Mouse (Mus musculus) kidney, adult 8-10 months (tissue): ENCODE measurements at regions not wholly inside any gene's neighbourhood (a gene's known extent, or its start where the extent isn't known, plus 50 kb on each side); places are given as distances from the start of the nearest gene placed in this dataset.
A peak's percentile ranks its signal among the peaks of the same experiment; 100 is the strongest.

ENCODE experiments used
- DNase-seq, 2 experiments: peaks; one replicate each; pipeline ENCODE4 v3.0.0; 2022

DNA sequence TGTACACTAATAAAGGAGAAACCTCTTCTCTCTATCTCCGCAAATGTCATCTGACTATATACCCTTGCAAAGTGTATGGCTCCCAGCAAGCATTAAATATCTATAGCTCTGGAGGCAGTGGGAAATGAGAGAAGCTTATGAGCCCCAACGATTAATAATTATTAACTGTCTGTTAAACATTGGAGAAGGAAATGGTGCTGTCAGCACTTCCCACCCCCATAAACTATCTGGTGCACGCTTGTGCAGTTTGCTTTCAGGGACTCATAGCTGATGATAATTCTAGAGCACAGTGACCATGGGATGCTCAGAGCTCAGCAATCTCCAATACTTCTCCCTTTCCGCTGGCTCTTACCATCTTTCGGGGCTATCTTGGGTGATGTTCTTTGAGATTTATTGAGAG is 541.2 kb downstream of the Grxcr1 start:
- DNase-seq, result peak; percentile 5

DNA sequence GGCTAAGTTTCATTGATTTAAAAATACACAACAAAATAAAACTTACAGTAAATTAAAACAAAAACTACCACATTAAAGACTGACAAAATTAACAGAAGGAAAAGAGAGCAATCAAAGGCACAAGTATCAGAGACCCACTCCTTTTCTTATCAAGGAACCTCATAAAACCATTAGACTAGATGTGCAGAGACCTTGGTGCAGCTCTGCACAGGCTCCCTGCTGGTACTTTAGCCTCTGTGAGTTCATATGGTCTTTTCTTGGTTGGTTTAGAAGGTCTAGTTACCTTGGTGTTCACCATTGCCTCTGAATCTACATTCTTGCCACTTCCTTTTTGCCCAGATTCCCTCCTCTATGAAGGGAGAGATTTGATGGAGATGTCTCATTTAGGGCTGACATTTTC is 544.2 kb downstream of the Grxcr1 start:
- no peak for DNase-seq

DNA sequence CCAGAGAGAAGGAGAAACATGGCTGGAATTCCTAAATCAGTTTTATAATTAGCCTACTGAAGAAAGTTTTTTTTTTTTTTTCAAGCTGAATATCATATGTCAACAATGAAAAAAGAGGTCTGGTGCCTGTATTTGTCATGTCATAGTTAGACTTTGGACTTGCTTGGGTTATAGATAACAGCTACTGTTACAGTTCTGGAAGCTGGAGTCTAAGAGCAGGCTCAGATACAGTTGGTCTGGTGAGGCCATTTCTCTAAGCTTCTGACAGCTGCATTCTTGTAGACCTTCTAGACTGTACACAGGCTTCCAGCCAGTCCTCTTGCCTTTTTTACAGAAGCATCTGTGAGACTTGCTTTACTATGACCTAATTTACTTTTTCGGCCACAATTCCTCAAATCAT is 546.9 kb downstream of the Grxcr1 start:
- DNase-seq, result no peak

DNA sequence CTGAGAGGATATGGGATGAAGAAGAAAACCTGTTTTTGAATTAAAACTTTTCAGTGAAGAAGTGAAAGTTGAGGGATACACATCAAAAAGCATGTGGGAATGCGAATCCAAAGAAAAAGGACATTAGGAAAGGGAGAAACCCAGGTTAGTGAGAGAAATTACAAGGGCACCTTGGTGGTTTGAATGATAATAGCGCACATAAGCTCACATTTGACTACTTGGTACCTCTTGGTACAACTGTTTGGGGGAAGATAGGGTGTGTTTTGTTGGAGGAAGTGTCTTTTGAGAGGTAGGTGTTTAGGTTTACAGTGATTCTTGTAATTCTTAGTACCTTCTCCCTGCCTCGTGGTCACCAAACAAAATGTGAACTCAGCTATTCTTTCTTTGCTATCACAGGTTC is 560.8 kb downstream of the Grxcr1 start:
- DNase-seq, result no peak

DNA sequence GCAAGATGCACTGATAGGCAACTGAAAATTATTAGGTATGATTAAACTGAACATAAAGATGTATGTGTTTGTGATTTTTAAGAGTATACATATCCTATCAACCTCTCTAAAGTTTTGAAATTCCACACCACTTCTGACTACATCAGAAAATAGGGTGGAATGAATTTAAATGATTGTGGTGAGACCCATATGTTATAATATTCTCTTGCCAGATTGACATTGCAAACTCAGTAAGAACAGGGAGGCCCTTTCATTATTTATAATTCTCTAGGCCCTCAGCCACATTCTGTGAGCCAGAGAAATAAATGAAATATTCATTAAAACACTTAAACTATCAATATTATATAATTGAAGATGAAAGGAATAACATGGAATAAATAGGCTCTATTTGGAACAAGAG is 586.8 kb downstream of the Grxcr1 start:
- no peak for DNase-seq

DNA sequence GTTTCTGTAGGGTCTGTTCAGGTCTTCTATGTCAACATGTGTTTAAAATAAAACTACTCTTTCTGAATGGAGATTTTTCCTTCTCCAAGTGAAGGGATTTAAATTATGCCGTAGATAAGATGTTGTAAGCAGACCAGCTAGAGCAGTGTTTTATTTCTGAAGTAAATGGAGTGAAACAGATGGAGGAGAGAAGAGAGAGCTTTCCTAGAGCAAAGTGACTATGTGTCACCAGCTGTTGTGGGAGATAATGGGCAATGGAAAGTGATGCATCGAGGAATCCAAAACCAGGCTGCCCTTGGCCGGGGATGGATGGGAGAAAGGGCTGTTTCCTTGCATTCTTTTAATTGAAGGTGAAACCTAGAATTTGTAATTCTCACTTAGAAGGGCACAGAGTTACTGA is 603.8 kb downstream of the Grxcr1 start:
- DNase-seq, result no peak

DNA sequence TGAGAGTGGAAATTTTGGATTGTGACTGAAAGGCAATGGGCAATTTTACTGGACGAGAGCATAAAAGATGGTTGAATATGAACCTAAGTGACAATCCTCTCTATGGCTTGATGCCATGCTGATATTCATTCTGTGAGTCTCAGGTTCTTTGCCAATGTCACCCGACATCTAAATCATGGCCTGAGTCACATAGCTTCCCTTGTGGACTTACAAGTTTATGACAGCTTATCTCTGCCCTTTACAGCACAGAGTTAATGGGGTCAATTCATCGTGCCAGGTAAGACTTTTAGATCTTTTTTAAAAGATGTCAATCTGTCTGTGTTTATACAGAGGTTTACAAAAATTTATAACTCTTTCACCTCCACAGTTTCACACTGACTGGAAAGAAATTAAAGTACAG is 641.2 kb downstream of the Grxcr1 start:
- no peak for DNase-seq

DNA sequence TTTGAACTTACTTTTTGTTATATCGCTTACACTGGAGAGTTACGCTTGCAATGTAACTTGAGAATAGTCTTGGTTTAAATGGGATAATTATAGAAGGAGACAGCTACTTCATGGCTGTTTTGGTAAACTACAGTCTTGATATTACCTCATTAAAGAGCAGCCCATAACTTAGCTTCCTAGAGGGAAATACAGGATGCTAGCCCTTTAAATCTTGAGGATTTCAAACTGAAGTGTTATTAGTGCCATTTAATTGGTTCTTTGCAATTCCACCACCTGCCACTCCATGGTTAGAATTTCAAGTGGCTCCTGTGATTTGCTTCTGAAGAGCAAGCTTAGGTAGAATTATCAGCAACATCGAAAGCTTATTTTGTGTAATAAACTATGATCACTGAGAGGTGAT is 640.1 kb downstream of the Kctd8 start:
- DNase-seq, result no peak

DNA sequence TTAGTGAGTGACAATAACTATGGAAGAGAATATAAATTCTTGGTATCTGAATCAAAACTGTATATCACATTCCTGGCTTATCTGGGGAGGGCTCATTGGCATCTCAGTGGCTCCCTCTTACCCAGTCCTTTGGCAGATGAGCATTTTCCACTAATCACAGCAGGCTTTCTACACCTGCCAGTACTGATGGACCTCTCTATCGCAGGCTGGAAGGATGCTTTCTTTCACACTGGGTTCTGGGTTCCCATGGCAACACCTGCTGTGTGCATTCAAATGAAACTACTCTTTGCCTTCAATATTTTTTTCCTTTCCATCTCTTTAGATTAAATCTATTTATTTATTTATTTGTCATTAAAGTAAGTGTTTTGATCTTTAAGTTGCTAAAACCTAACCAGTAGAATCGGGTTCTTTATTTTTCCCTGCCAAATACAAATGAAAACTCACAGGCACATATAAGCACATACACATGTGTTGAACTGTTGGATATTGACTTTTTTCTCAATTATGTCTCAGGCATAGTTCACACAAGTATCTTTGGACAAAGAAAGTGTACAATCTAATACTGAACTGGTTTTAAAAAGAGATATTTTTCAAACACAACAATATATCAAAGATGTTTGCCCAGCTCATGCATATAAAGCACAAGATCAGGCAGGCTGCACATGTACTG is 635.9 kb downstream of the Kctd8 start:
- no peak for DNase-seq

DNA sequence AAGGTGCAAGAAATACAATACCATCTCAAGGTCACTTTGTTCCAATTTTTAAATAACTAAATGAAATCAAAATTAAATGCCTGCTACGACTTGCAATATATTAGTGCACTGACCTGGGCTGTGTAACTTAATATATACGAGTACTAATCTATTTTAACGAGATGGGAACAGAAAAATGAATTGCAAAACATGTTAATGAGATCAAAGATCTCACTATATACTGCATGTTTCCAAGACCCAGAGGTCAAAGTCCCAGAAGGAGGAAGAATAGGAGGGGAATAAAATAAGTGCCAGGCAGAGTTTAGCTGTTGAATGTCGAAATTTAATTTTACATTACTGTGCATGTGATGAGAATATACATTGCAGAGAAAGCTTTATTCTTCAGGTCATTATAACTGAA is 614.7 kb downstream of the Kctd8 start:
- no peak for DNase-seq

DNA sequence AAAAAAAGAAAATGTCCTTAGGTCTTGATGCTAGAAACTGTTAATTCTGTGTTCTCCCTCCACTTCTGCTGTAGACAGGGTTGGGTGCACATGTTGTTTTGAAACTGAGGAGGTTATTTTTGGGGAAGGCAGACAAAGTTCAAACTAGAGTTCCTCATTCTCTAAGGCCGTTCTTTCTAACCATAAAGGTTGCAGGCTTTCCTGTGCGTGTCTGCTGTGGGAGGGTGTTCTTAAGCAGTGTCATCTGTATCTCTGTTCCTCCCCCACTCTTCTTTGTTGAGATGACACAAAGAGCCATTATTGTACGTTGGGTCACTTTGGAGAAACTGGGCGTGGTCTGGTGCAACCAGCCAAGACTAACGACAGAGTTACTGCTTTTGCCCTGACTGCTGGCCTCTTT is 606.3 kb downstream of the Kctd8 start:
- DNase-seq, result no peak

DNA sequence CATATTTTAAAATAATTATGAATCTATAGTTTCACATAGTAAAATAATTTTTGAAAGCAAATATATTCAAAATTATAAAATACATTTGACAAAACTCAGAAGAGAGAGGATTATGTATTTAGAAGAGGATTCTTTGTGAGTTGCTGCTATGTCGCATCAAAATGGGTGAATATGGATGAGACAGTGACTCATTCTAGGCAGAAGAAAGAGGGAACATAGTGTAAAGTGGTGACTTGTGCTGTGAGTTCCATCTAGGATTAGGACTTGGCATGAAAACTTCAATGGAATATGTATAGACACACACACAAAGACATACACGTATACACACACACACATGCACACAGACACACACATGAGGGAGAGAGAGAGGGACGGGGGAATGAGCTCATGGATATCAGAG is 591.0 kb downstream of the Kctd8 start:
- no peak for DNase-seq

DNA sequence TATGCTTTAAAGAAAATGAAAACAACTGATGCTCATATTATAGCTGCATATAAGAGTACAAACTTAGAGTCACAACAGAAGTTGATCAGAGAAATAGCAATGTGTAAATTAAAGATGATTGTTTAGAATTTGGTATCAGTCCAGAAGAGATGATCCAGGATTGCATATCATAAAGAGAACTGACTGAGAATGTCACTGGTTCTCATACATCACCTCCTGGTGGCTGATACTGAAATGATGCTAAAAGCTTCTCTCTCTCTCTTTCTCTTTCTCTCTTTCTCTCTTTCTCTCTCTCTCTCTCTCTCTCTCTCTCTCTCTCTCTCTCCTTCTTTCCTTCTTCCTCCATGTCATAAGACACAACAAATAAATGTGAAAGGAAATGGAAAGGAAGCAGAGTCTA is 588.5 kb downstream of the Kctd8 start:
- no peak for DNase-seq
